Mouse (Mus musculus): ENCODE measurements around the gene Galnt2. TPM values are rescaled to one million over a fixed set of nuclear protein-coding genes. Genes with fewer than 3 reads are reported as not detected.
A peak's percentile ranks its signal among the peaks of the same experiment; 100 is the strongest.

The Galnt2 gene
- polyA plus RNA-seq, 1 experiment = 34.1 TPM

- Histone ChIP-seq H3K4me3 (ENCODE audit: insufficient read depth, low read depth, low read length) (no peak overlapping the region), H3K27ac (replicated peaks; ENCODE audit: low read depth, low read length) (peak overlapping the region; percentile 34; the same call in 1 of the 2 replicates), H3K4me1 (ENCODE audit: control insufficient read depth, insufficient read depth, insufficient read length, low read length) (peaks cover 16% of the 10 kb centered on the region)
These were observed 19.1 kb downstream of the Galnt2 start for GRCm38 (mm10) chr8:124250255-124250654.

GRCm38 (mm10) chr8:124250785-124251184 is 19.6 kb downstream of the Galnt2 start:
- Histone ChIP-seq H3K4me3 (ENCODE audit: insufficient read depth, low read depth, low read length) (no peak overlapping the region), H3K27ac (replicated peaks; ENCODE audit: low read depth, low read length) (peak overlapping the region; percentile 26), H3K4me1 (ENCODE audit: control insufficient read depth, insufficient read depth, insufficient read length, low read length) (peaks cover 16% of the 10 kb centered on the region)

- Histone ChIP-seq H3K4me1 (ENCODE audit: control insufficient read depth, insufficient read depth, insufficient read length, low read length) (peaks cover 18% of the 10 kb centered on the region), H3K27ac (replicated peaks; ENCODE audit: low read depth, low read length) (no peak overlapping the region), H3K4me3 (ENCODE audit: insufficient read depth, low read depth, low read length) (no peak overlapping the region)
These were observed 21.4 kb downstream of the Galnt2 start for GRCm38 (mm10) chr8:124252533-124252950.

- no peak overlapping the region for H3K4me3 ChIP-seq (ENCODE audit: insufficient read depth, low read depth, low read length)
- peaks cover 24% of the 10 kb centered on the region for H3K4me1 ChIP-seq (ENCODE audit: control insufficient read depth, insufficient read depth, insufficient read length, low read length)
- H3K27ac ChIP-seq (replicated peaks; ENCODE audit: low read depth, low read length) = no peak overlapping the region
These were observed 22.7 kb downstream of the Galnt2 start for GRCm38 (mm10) chr8:124253939-124254338.

GRCm38 (mm10) chr8:124256841-124257240 is 25.6 kb downstream of the Galnt2 start:
- Histone ChIP-seq H3K4me3 (ENCODE audit: insufficient read depth, low read depth, low read length) (no peak overlapping the region), H3K4me1 (ENCODE audit: control insufficient read depth, insufficient read depth, insufficient read length, low read length) (peaks cover 35% of the 10 kb centered on the region), H3K27ac (replicated peaks; ENCODE audit: low read depth, low read length) (peak overlapping the region; percentile 55)

GRCm38 (mm10) chr8:124257363-124257762 is 26.2 kb downstream of the Galnt2 start:
- H3K4me3 ChIP-seq (ENCODE audit: insufficient read depth, low read depth, low read length) = no peak overlapping the region
- peak overlapping the region; percentile 55 for H3K27ac ChIP-seq (replicated peaks; ENCODE audit: low read depth, low read length)
- peaks cover 31% of the 10 kb centered on the region for H3K4me1 ChIP-seq (ENCODE audit: control insufficient read depth, insufficient read depth, insufficient read length, low read length)

GRCm38 (mm10) chr8:124259146-124259545 is 28.0 kb downstream of the Galnt2 start:
- peaks cover 41% of the 10 kb centered on the region for H3K4me1 ChIP-seq (ENCODE audit: control insufficient read depth, insufficient read depth, insufficient read length, low read length)
- H3K27ac ChIP-seq (replicated peaks; ENCODE audit: low read depth, low read length) = no peak overlapping the region
- H3K4me3 ChIP-seq (ENCODE audit: insufficient read depth, low read depth, low read length) = no peak overlapping the region

- H3K4me1 ChIP-seq (ENCODE audit: control insufficient read depth, insufficient read depth, insufficient read length, low read length) = peaks cover 49% of the 10 kb centered on the region
- no peak overlapping the region for H3K4me3 ChIP-seq (ENCODE audit: insufficient read depth, low read depth, low read length)
- H3K27ac ChIP-seq (replicated peaks; ENCODE audit: low read depth, low read length) = no peak overlapping the region
These were observed 28.7 kb downstream of the Galnt2 start for GRCm38 (mm10) chr8:124259925-124260324.

- Histone ChIP-seq H3K4me3 (ENCODE audit: insufficient read depth, low read depth, low read length) (no peak overlapping the region), H3K4me1 (ENCODE audit: control insufficient read depth, insufficient read depth, insufficient read length, low read length) (peaks cover 52% of the 10 kb centered on the region)
These were observed 29.2 kb downstream of the Galnt2 start for GRCm38 (mm10) chr8:124260371-124260770.

GRCm38 (mm10) chr8:124263058-124263457 is 31.9 kb downstream of the Galnt2 start:
- Histone ChIP-seq H3K4me1 (ENCODE audit: control insufficient read depth, insufficient read depth, insufficient read length, low read length) (peaks cover 51% of the 10 kb centered on the region), H3K4me3 (ENCODE audit: insufficient read depth, low read depth, low read length) (no peak overlapping the region), H3K27ac (replicated peaks; ENCODE audit: low read depth, low read length) (no peak overlapping the region)

More at GRCm38 (mm10) chr8:124260371-124260770, 29.2 kb downstream of the Galnt2 start:
- no peak overlapping the region for H3K27ac ChIP-seq (replicated peaks; ENCODE audit: low read depth, low read length)

- H3K27ac ChIP-seq (replicated peaks; ENCODE audit: low read depth, low read length) = no peak overlapping the region; the same call in 1 of the 2 replicates
- no peak overlapping the region for H3K4me3 ChIP-seq (ENCODE audit: insufficient read depth, low read depth, low read length)
- H3K4me1 ChIP-seq (ENCODE audit: control insufficient read depth, insufficient read depth, insufficient read length, low read length) = peaks cover 51% of the 10 kb centered on the region
These were observed 32.8 kb downstream of the Galnt2 start for GRCm38 (mm10) chr8:124264032-124264431.

- Histone ChIP-seq H3K27ac (replicated peaks; ENCODE audit: low read depth, low read length) (peak overlapping the region; percentile 62), H3K4me3 (ENCODE audit: insufficient read depth, low read depth, low read length) (no peak overlapping the region), H3K4me1 (ENCODE audit: control insufficient read depth, insufficient read depth, insufficient read length, low read length) (peaks cover 46% of the 10 kb centered on the region)
These were observed 33.5 kb downstream of the Galnt2 start for GRCm38 (mm10) chr8:124264671-124265070.

- Histone ChIP-seq H3K4me1 (ENCODE audit: control insufficient read depth, insufficient read depth, insufficient read length, low read length) (peaks cover 42% of the 10 kb centered on the region), H3K4me3 (ENCODE audit: insufficient read depth, low read depth, low read length) (no peak overlapping the region), H3K27ac (replicated peaks; ENCODE audit: low read depth, low read length) (peak overlapping the region; percentile 62)
These were observed 33.9 kb downstream of the Galnt2 start for GRCm38 (mm10) chr8:124265130-124265529.

GRCm38 (mm10) chr8:124265798-124266197 is 34.6 kb downstream of the Galnt2 start:
- peaks cover 44% of the 10 kb centered on the region for H3K4me1 ChIP-seq (ENCODE audit: control insufficient read depth, insufficient read depth, insufficient read length, low read length)
- peak overlapping the region; percentile 62 for H3K27ac ChIP-seq (replicated peaks; ENCODE audit: low read depth, low read length)

GRCm38 (mm10) chr8:124267206-124267605 is 36.0 kb downstream of the Galnt2 start:
- no peak overlapping the region for H3K27ac ChIP-seq (replicated peaks; ENCODE audit: low read depth, low read length)
- H3K4me3 ChIP-seq (ENCODE audit: insufficient read depth, low read depth, low read length) = no peak overlapping the region
- H3K4me1 ChIP-seq (ENCODE audit: control insufficient read depth, insufficient read depth, insufficient read length, low read length) = peaks cover 45% of the 10 kb centered on the region

More at GRCm38 (mm10) chr8:124265798-124266197, 34.6 kb downstream of the Galnt2 start:
- H3K4me3 ChIP-seq (ENCODE audit: insufficient read depth, low read depth, low read length) = no peak overlapping the region

GRCm38 (mm10) chr8:124270504-124270903 is 39.3 kb downstream of the Galnt2 start:
- Histone ChIP-seq H3K27ac (replicated peaks; ENCODE audit: low read depth, low read length) (no peak overlapping the region), H3K4me1 (ENCODE audit: control insufficient read depth, insufficient read depth, insufficient read length, low read length) (peaks cover 42% of the 10 kb centered on the region), H3K4me3 (ENCODE audit: insufficient read depth, low read depth, low read length) (no peak overlapping the region)

Data from brown adipose tissue, adult 24 weeks (tissue).